Mouse (Mus musculus): ENCODE data around the gene Ano1. TPM values are rescaled to one million over a fixed set of nuclear protein-coding genes. Genes with fewer than 3 reads are reported as not detected.

Ano1 gene
- polyA plus RNA-seq, 1 experiment, result 1.5 TPM

- Histone ChIP-seq H3K4me3 (replicated peaks; ENCODE audit: control insufficient read depth, low read depth, low read length) (no peak overlapping the region), H3K27ac (ENCODE audit: control insufficient read depth, insufficient read depth, low read depth, low read length, poor library complexity) (no peak overlapping the region), H3K4me1 (ENCODE audit: control insufficient read depth, insufficient read depth, low read length) (no peaks in the 10 kb centered on the region)
- TF ChIP-seq POLR2A (IDR thresholded peaks at IDR 0.05; ENCODE audit: borderline replicate concordance, control insufficient read depth, low read depth, low read length) (no peak), CTCF (IDR thresholded peaks at IDR 0.05; ENCODE audit: control insufficient read depth, insufficient read depth, low read length) (no peak)
- WGBS, result 2% methylated on average over 5 of the region's 5 CpGs
These were observed 67.3 kb downstream of the Ano1 start for GRCm38 (mm10) chr7:144684467-144684866.

DNA sequence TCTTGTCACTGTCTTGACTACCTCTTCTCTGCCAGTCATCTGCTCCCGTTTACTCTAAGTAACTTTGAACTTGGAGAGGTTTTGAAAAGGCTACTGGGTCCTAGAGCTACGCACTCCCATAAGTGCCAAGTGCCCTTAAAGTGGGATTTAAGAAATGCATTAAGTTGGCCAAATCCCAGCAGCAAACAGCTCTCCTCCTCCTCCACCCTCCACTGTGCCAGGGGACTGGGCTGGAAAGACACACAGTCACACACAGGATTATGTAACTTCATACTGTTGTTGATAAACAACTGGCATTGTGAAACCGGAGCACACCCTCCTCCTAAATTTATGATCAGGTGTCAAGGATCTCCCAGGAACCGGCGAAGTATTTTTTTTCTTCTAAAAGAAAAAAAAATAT, 71.7 kb downstream of the Ano1 start:
- WGBS, result 80% methylated on average over 5 of the region's 5 CpGs
- Histone ChIP-seq H3K4me1 (ENCODE audit: control insufficient read depth, insufficient read depth, low read length) (no peaks in the 10 kb centered on the region), H3K27ac (ENCODE audit: control insufficient read depth, insufficient read depth, low read depth, low read length, poor library complexity) (no peak overlapping the region), H3K4me3 (replicated peaks; ENCODE audit: control insufficient read depth, low read depth, low read length) (no peak overlapping the region)
- TF ChIP-seq POLR2A (IDR thresholded peaks at IDR 0.05; ENCODE audit: borderline replicate concordance, control insufficient read depth, low read depth, low read length), result no peak
- no peak for TF ChIP-seq CTCF (IDR thresholded peaks at IDR 0.05; ENCODE audit: control insufficient read depth, insufficient read depth, low read length)

DNA sequence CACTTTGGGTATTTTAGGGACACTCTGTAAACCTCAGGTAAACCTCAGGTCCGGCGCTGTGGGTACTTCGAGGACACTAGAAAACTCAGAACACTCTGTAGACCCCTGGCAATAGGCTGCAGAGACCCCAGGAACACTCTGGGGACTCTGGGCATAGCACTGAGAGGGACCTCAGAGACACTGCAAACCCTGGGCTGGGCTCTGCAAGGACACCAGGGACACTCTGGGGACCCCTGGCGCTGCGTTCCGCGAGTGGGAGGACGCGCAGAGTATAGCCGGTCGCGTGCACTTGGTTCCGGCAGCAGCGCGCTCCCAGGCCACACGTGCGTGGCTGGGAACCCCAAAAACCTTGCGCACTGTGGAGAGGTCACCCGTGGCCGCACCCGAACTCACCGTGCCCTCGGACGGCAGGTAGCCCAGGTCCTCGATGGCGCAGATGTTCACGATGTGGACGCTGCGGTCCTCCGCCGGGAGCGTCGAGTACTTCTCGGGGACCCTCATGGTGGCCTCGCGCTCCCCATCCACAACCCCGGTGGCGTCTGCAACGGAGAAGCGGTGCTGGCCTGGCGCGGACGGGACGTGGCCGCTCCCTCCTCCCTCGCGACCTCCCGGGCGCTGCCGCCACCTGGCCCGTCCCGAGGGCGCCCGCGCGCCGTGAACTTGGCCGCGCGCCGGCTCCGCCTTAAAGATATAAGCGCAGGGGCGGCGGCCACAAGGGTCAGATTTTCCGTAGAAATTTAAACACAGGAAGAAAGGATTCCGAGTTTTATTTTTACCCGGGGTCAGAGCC, 73.3 kb downstream of the Ano1 start:
- WGBS, result 7% methylated on average over 68 of the region's 68 CpGs
- Histone ChIP-seq H3K27ac (ENCODE audit: control insufficient read depth, insufficient read depth, low read depth, low read length, poor library complexity) (no peak overlapping the region), H3K4me1 (ENCODE audit: control insufficient read depth, insufficient read depth, low read length) (no peaks in the 10 kb centered on the region), H3K4me3 (replicated peaks; ENCODE audit: control insufficient read depth, low read depth, low read length) (no peak overlapping the region)
- TF ChIP-seq CTCF (IDR thresholded peaks at IDR 0.05; ENCODE audit: control insufficient read depth, insufficient read depth, low read length) (no peak), POLR2A (IDR thresholded peaks at IDR 0.05; ENCODE audit: borderline replicate concordance, control insufficient read depth, low read depth, low read length) (no peak)

- no peak for TF ChIP-seq POLR2A (IDR thresholded peaks at IDR 0.05; ENCODE audit: borderline replicate concordance, control insufficient read depth, low read depth, low read length)
- no peak for TF ChIP-seq CTCF (IDR thresholded peaks at IDR 0.05; ENCODE audit: control insufficient read depth, insufficient read depth, low read length)
- 70% methylated on average over 12 of the region's 12 CpGs for WGBS
- H3K4me3 ChIP-seq (replicated peaks; ENCODE audit: control insufficient read depth, low read depth, low read length), result no peak overlapping the region
- H3K27ac ChIP-seq (ENCODE audit: control insufficient read depth, insufficient read depth, low read depth, low read length, poor library complexity), result no peak overlapping the region
- no peaks in the 10 kb centered on the region for H3K4me1 ChIP-seq (ENCODE audit: control insufficient read depth, insufficient read depth, low read length)
These were observed 74.3 kb downstream of the Ano1 start for GRCm38 (mm10) chr7:144677341-144678086.

DNA sequence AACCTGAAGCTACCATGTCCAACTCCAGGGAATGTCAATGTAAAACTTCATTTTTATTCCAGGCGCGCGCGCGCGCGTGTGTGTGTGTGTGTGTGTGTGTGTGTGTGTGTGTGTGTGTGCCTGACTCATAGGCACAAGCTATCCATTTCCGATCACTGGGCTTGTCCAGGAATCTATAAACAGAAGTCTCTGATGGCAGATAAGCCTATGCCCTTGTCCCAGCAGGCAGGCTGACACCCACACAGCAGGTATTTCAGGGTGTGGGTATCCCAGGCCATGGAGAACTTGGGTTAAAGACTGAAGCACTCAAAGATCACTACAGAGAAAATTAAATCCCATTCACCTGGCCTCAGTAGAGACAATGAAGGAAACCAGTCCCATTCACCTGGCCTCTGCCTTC, 76.1 kb downstream of the Ano1 start:
- H3K27ac ChIP-seq (ENCODE audit: control insufficient read depth, insufficient read depth, low read depth, low read length, poor library complexity), result no peak overlapping the region
- TF ChIP-seq POLR2A (IDR thresholded peaks at IDR 0.05; ENCODE audit: borderline replicate concordance, control insufficient read depth, low read depth, low read length) (no peak), CTCF (IDR thresholded peaks at IDR 0.05; ENCODE audit: control insufficient read depth, insufficient read depth, low read length) (no peak)
- no peaks in the 10 kb centered on the region for H3K4me1 ChIP-seq (ENCODE audit: control insufficient read depth, insufficient read depth, low read length)
- H3K4me3 ChIP-seq (replicated peaks; ENCODE audit: control insufficient read depth, low read depth, low read length), result no peak overlapping the region
- WGBS, result 92% methylated on average over 8 of the region's 8 CpGs

DNA sequence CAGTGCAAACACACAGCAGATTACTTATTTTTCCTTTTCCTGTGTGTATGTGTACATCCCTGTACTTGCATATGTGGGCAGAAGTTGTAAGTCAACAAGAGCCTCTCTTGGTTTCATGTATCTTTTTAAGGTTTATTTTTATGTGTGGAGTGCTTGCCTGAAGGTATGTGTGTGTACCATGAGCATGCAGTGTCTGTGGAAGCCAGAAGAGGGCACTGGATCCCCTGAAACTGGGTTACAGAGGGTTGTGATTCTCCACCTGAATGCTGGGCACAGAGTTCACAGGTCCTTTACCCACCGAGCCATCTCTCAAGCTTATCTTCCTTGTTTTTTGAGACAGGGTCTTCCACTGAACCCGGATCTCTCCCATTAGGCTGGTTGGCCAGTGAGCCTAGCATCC, 81.9 kb downstream of the Ano1 start:
- 80% methylated on average over 2 of the region's 2 CpGs for WGBS
- H3K4me1 ChIP-seq (ENCODE audit: control insufficient read depth, insufficient read depth, low read length), result no peaks in the 10 kb centered on the region
- H3K27ac ChIP-seq (ENCODE audit: control insufficient read depth, insufficient read depth, low read depth, low read length, poor library complexity), result no peak overlapping the region
- TF ChIP-seq CTCF (IDR thresholded peaks at IDR 0.05; ENCODE audit: control insufficient read depth, insufficient read depth, low read length), result no peak
- TF ChIP-seq POLR2A (IDR thresholded peaks at IDR 0.05; ENCODE audit: borderline replicate concordance, control insufficient read depth, low read depth, low read length), result no peak
- H3K4me3 ChIP-seq (replicated peaks; ENCODE audit: control insufficient read depth, low read depth, low read length), result no peak overlapping the region

DNA sequence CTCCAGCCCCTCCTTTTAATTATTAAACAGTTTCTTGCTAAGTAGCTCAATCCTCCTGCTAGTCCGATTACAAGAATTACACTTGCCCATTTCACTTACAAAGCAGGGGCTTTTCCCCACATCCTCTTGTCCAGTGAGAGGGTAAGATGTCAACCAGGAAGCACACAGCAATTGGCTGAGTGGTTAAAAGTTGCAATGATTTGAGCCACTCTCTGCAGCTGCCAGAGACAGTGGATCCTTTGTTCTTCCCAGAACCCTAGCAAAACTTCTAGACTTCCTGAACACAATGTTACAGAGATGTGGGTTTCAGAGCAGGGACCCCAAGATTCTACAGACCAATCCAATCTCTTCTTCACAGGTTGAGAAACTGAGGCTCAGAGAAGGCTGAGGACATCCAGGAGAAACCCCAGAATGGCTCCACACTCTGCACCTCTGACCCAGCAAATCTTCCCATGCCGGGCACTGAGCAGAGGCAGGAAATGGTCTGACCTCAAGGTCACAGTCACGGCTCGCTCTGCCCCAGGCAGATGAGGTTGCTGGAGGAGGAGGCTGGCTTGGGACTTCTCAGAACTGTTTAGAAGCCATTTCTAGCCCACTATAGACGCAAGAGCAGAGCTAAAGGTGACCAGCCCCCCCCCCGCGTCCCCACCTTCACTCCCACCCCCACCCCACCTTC, 83.0 kb downstream of the Ano1 start:
- H3K4me1 ChIP-seq (ENCODE audit: control insufficient read depth, insufficient read depth, low read length), result no peaks in the 10 kb centered on the region
- H3K27ac ChIP-seq (ENCODE audit: control insufficient read depth, insufficient read depth, low read depth, low read length, poor library complexity), result no peak overlapping the region
- no peak for TF ChIP-seq POLR2A (IDR thresholded peaks at IDR 0.05; ENCODE audit: borderline replicate concordance, control insufficient read depth, low read depth, low read length)
- TF ChIP-seq CTCF (IDR thresholded peaks at IDR 0.05; ENCODE audit: control insufficient read depth, insufficient read depth, low read length), result no peak
- 35% methylated on average over 7 of the region's 7 CpGs for WGBS
- no peak overlapping the region for H3K4me3 ChIP-seq (replicated peaks; ENCODE audit: control insufficient read depth, low read depth, low read length)

- TF ChIP-seq CTCF (IDR thresholded peaks at IDR 0.05; ENCODE audit: control insufficient read depth, insufficient read depth, low read length) (no peak), POLR2A (IDR thresholded peaks at IDR 0.05; ENCODE audit: borderline replicate concordance, control insufficient read depth, low read depth, low read length) (no peak)
- Histone ChIP-seq H3K4me1 (ENCODE audit: control insufficient read depth, insufficient read depth, low read length) (no peaks in the 10 kb centered on the region), H3K4me3 (replicated peaks; ENCODE audit: control insufficient read depth, low read depth, low read length) (no peak overlapping the region), H3K27ac (ENCODE audit: control insufficient read depth, insufficient read depth, low read depth, low read length, poor library complexity) (no peak overlapping the region)
- 87% methylated on average over 6 of the region's 6 CpGs for WGBS
These were observed 84.7 kb downstream of the Ano1 start for GRCm38 (mm10) chr7:144667091-144667490.

Measured in bone marrow, adult 2 months (tissue).